Mouse (Mus musculus) layer of hippocampus, adult 2 months (tissue): ENCODE data around the gene Tekt3. TPM values are rescaled to one million over a fixed set of nuclear protein-coding genes. Genes with fewer than 3 reads are reported as not detected.

Source experiments
- DNase-seq, 2 experiments: peaks; one replicate each; pipeline ENCODE4 v3.0.0; 2022; ENCODE audit warnings: low spot score in 2 of 2
- H3K27ac ChIP-seq: fragments of 200-600 bp; 2 replicates; pipeline ENCODE4 v1.8.1; 2022
- H3K4me3 ChIP-seq: fragments of 200-600 bp; 2 replicates; pipeline ENCODE4 v1.8.1; 2022; ENCODE audit warnings: mild to moderate bottlenecking
- CTCF ChIP-seq: fragments of 200-600 bp; conservative IDR thresholded peaks from 2 replicates; pipeline ENCODE4 v1.8.1; 2022; ENCODE audit warnings: antibody characterized with exemption, mild to moderate bottlenecking, moderate library complexity
- total RNA-seq, 2 experiments: library from RNA; stranded (reverse); gene quantifications; 2 replicates each; pipeline ENCODE4 v1.2.3; 2021

The Tekt3 gene
- total RNA-seq, 2 experiments from 2014 or later = 0.20 TPM; not detected in 1

GRCm38 (mm10) chr11:63117266-63117665 lies 55.8 kb downstream of the Tekt3 start:
- DNase-seq = no peak
- no peak for TF ChIP-seq CTCF
- Histone ChIP-seq H3K27ac (no peak overlapping the region), H3K4me3 (no peak overlapping the region)

GRCm38 (mm10) chr11:63119791-63120190 lies 58.3 kb downstream of the Tekt3 start:
- no peak for TF ChIP-seq CTCF
- DNase-seq = no peak
- Histone ChIP-seq H3K27ac (no peak overlapping the region), H3K4me3 (no peak overlapping the region)

- no peak for TF ChIP-seq CTCF
- H3K4me3 ChIP-seq = no peak overlapping the region
- no peak for DNase-seq
- H3K27ac ChIP-seq = no peak overlapping the region
Observed at GRCm38 (mm10) chr11:63122249-63122648, 60.8 kb downstream of the Tekt3 start.

- TF ChIP-seq CTCF = no peak
- no peak overlapping the region for H3K27ac ChIP-seq
- DNase-seq = no peak
- H3K4me3 ChIP-seq = no peak overlapping the region
Observed at GRCm38 (mm10) chr11:63122776-63123350, 61.4 kb downstream of the Tekt3 start.

GRCm38 (mm10) chr11:63124316-63124715 lies 62.9 kb downstream of the Tekt3 start:
- peak; percentile 48 for TF ChIP-seq CTCF

GRCm38 (mm10) chr11:63125832-63126456 lies 64.5 kb downstream of the Tekt3 start:
- no peak for DNase-seq
- TF ChIP-seq CTCF = no peak

More at GRCm38 (mm10) chr11:63124316-63124715, 62.9 kb downstream of the Tekt3 start:
- no peak for DNase-seq
- no peak overlapping the region for H3K4me3 ChIP-seq
- H3K27ac ChIP-seq = no peak overlapping the region

GRCm38 (mm10) chr11:63126976-63127375 lies 65.5 kb downstream of the Tekt3 start:
- no peak for TF ChIP-seq CTCF
- no peak overlapping the region for H3K27ac ChIP-seq
- H3K4me3 ChIP-seq = no peak overlapping the region
- no peak for DNase-seq

More at GRCm38 (mm10) chr11:63125832-63126456, 64.5 kb downstream of the Tekt3 start:
- Histone ChIP-seq H3K27ac (no peak overlapping the region), H3K4me3 (no peak overlapping the region)

GRCm38 (mm10) chr11:63127513-63127912 lies 66.1 kb downstream of the Tekt3 start:
- DNase-seq = no peak
- no peak overlapping the region for H3K4me3 ChIP-seq
- TF ChIP-seq CTCF = no peak
- H3K27ac ChIP-seq = no peak overlapping the region

- H3K4me3 ChIP-seq = no peak within 1 kb of the TSS
- no peak for DNase-seq
- no peak within 1 kb of the TSS for H3K27ac ChIP-seq
- no peak for TF ChIP-seq CTCF
Observed at GRCm38 (mm10) chr11:63128784-63129183, 67.3 kb downstream of the Tekt3 start, which contains the start of gene Pmp22. TSS of gene Pmp22 (plus strand) at chr11:63128982.

- H3K4me3 ChIP-seq = no peak overlapping the region
- no peak for TF ChIP-seq CTCF
- H3K27ac ChIP-seq = no peak overlapping the region
- DNase-seq = no peak
Observed at GRCm38 (mm10) chr11:63129375-63129774, 67.9 kb downstream of the Tekt3 start.

GRCm38 (mm10) chr11:63129840-63130239 lies 68.4 kb downstream of the Tekt3 start:
- TF ChIP-seq CTCF = no peak
- H3K27ac ChIP-seq = no peak overlapping the region
- no peak for DNase-seq
- no peak overlapping the region for H3K4me3 ChIP-seq

GRCm38 (mm10) chr11:63130497-63130896 lies 69.0 kb downstream of the Tekt3 start:
- Histone ChIP-seq H3K27ac (peak overlapping the region; percentile 88; the same call in 1 of the 2 replicates), H3K4me3 (peak overlapping the region; percentile 63)
- peak in 1 of 2 experiments; percentile 23 for DNase-seq
- no peak for TF ChIP-seq CTCF

GRCm38 (mm10) chr11:63131001-63131692 lies 69.7 kb downstream of the Tekt3 start:
- no peak for DNase-seq
- TF ChIP-seq CTCF = no peak
- Histone ChIP-seq H3K27ac (peak overlapping the region; percentile 88; the same call in 1 of the 2 replicates), H3K4me3 (peak overlapping the region; percentile 63)
